Mouse (Mus musculus) stomach, embryonic 14.5 days (tissue): ENCODE results near the gene Il17rb. TPM values are rescaled to one million over a fixed set of nuclear protein-coding genes. Genes with fewer than 3 reads are reported as not detected.

Source experiments
- ATAC-seq: fragments of 200-750 bp; cut with Nextera tagmentation; 2 replicates; pipeline ENCODE4 v1.8.0; 2017; ENCODE audit warnings: low read depth, moderate TSS enrichment; ENCODE audit not compliant: insufficient number of reproducible peaks, insufficient read depth, low FRiP score
- H3K27ac ChIP-seq: fragments of 300-500 bp; sonication (generic); 2 replicates; pipeline ENCODE4 v1.5.1; 2014; ENCODE audit warnings: mild to moderate bottlenecking, low read length, moderate library complexity, mixed read lengths
- H3K27me3 ChIP-seq: fragments of 300-500 bp; sonication (generic); 2 replicates; pipeline ENCODE4 v1.6.1; 2014; ENCODE audit warnings: low read length, control low read depth, mixed read lengths; ENCODE audit not compliant: control insufficient read depth, insufficient read depth
- H3K36me3 ChIP-seq: fragments of 300-500 bp; sonication (generic); 2 replicates; pipeline ENCODE4 v1.6.1; 2014; ENCODE audit warnings: mild to moderate bottlenecking, control low read depth, low read length, moderate library complexity, mixed read lengths; ENCODE audit not compliant: control insufficient read depth, insufficient read depth
- H3K4me1 ChIP-seq: fragments of 300-500 bp; sonication (generic); 2 replicates; pipeline ENCODE4 v1.6.1; 2014; ENCODE audit warnings: low read length, control low read depth, mixed read lengths; ENCODE audit not compliant: control insufficient read depth, insufficient read depth
- H3K4me2 ChIP-seq: fragments of 300-500 bp; sonication (generic); replicated peaks from 2 replicates; pipeline ENCODE4 v1.6.1; 2014; ENCODE audit warnings: low read depth, low read length, control low read depth
- H3K4me3 ChIP-seq: fragments of 300-500 bp; sonication (generic); 2 replicates; pipeline ENCODE4 v1.5.1; 2014; ENCODE audit warnings: low read depth, low read length, control low read depth
- H3K9ac ChIP-seq: fragments of 300-500 bp; sonication (generic); replicated peaks from 2 replicates; pipeline ENCODE4 v1.6.1; 2014; ENCODE audit warnings: low read depth, mild to moderate bottlenecking, control low read depth, low read length, moderate library complexity, mixed read lengths
- H3K9me3 ChIP-seq: fragments of 300-500 bp; sonication (generic); 2 replicates; pipeline ENCODE4 v1.6.1; 2016; ENCODE audit warnings: low read depth, low read length, control low read depth; ENCODE audit not compliant: control insufficient read depth
- WGBS: fragments of 180-500 bp; shearing (Covaris S2); extraction: QIAGEN DNeasy Blood & Tissue Kit; methylation state at CpG from one replicate; pipeline ENCODE4 v1.1.7; 2014; 5-methylcytosine and 5-hydroxymethylcytosine counted together
- polyA plus RNA-seq: library from polyadenylated mRNA; unstranded; fragments of >200 nt; fragmentation: Nextera tagmentation; extraction: Ambion mirVana; gene quantifications from 2 replicates; pipeline ENCODE4 v1.2.1, GENCODE M21; 2014

Gene Il17rb
- polyA plus RNA-seq, 1 experiment from 2014 or later, result 0.94 TPM

DNA sequence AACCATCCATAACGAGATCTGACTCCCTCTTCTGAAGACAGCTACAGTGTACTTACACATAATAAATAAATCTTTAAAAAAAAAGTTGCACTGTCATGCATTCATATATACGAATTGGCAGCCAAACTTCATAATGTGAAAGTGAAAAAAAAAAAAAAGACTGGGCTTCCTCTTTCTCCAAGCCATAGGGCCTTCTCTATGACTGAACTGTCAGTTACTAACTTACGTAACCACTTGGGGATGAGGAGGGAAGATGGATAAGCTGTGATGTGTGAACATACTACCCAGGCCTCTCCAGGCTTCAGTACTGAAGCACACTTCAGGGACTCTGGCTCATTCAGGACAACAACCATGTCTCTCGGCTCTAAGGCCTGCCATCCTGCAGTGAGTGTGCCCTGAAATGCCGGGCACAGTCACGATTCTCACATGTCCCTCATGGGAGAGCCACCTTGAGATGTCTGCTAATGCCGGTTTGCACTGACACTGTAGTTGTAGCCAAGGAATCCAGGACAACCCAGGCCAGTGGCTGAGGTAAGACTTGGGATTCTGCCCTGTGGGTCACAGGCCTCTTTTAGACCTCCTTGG, 34.8 kb upstream of the Il17rb start:
- Histone ChIP-seq H3K4me3 (no peak overlapping the region), H3K27me3 (no peaks in the 10 kb centered on the region), H3K9ac (no peak overlapping the region), H3K4me2 (no peak overlapping the region), H3K4me1 (no peaks in the 10 kb centered on the region), H3K36me3 (peaks cover 5% of the 10 kb centered on the region; the same call in 1 of the 2 replicates), H3K27ac (no peak overlapping the region), H3K9me3 (no peaks in the 10 kb centered on the region)
- WGBS, result 87% methylated on average over 7 of the region's 7 CpGs
- no peak for ATAC-seq

DNA sequence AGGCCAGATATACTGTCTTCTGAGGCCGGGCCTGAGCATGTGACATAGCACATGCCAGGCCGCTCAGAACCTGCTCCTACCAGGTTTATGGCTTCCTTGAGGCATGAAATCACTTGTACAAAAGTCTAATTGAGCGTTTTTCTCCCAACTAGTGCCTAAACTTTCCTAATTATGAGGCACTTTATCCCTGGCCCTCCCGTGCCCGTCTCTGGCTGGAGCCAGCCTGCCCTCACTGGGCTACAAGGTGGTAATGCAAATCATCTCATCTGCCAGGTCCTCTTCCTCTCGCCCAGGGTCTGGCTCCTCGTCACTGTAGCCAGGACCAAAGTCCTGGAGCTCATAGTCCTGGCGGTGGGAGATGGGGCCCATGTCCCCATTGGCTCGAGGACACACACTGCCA, 33.1 kb upstream of the Il17rb start:
- Histone ChIP-seq H3K27ac (no peak overlapping the region), H3K9ac (no peak overlapping the region), H3K4me2 (no peak overlapping the region), H3K9me3 (no peaks in the 10 kb centered on the region), H3K36me3 (peaks cover 5% of the 10 kb centered on the region; the same call in 1 of the 2 replicates), H3K27me3 (no peaks in the 10 kb centered on the region), H3K4me1 (no peaks in the 10 kb centered on the region), H3K4me3 (no peak overlapping the region)
- ATAC-seq, result no peak
- 85% methylated on average over 9 of the region's 9 CpGs for WGBS

DNA sequence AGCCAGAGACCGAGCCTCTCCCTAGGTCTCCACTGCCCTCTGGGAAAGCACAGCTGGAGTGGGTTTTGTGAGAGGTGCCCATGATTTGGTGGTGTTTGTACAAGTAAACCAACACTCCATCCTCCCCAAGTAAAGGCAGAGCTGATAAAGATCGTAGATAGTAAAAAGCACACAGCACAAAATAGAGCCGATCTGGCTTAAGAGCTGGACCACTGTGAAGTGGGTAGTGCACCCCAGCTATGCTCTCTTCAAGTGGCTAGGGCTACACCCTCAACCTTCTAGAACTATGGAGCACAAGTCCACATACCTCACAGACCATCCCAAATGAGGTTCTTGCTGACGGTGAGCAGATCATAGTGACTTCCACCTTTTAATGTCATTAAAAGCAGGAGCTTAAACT, 30.7 kb upstream of the Il17rb start:
- H3K9me3 ChIP-seq, result no peaks in the 10 kb centered on the region
- 60% methylated on average over 4 of the region's 4 CpGs for WGBS
- no peak overlapping the region for H3K27ac ChIP-seq
- no peaks in the 10 kb centered on the region for H3K4me1 ChIP-seq
- no peaks in the 10 kb centered on the region for H3K27me3 ChIP-seq
- H3K4me3 ChIP-seq, result no peak overlapping the region
- H3K4me2 ChIP-seq, result no peak overlapping the region
- peaks cover 5% of the 10 kb centered on the region; the same call in 1 of the 2 replicates for H3K36me3 ChIP-seq
- no peak overlapping the region for H3K9ac ChIP-seq
- ATAC-seq, result no peak

DNA sequence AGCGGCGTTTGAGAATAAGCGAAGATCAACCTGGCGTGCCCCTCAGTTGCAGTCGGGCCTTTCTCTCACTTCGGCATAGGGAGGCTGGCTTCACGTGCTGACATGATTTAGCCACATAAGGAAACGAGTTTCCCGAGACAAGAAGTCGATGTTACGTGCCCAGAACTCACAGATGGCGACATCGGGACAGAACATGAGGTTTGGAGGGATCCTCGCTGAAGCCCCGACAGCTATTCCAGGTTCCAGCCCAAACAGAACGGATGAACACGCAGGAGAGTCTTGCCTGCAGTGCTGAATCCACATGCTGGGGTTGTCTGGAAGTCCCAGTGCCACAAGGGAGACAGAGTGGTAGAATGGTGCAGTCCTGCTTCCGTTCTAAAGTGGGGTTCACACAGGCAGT, 29.7 kb upstream of the Il17rb start:
- Histone ChIP-seq H3K9me3 (no peaks in the 10 kb centered on the region), H3K9ac (no peak overlapping the region), H3K27me3 (no peaks in the 10 kb centered on the region), H3K36me3 (peaks cover 5% of the 10 kb centered on the region; the same call in 1 of the 2 replicates), H3K4me3 (no peak overlapping the region), H3K27ac (no peak overlapping the region), H3K4me1 (no peaks in the 10 kb centered on the region), H3K4me2 (no peak overlapping the region)
- no peak for ATAC-seq
- WGBS, result 90% methylated on average over 18 of the region's 18 CpGs

DNA sequence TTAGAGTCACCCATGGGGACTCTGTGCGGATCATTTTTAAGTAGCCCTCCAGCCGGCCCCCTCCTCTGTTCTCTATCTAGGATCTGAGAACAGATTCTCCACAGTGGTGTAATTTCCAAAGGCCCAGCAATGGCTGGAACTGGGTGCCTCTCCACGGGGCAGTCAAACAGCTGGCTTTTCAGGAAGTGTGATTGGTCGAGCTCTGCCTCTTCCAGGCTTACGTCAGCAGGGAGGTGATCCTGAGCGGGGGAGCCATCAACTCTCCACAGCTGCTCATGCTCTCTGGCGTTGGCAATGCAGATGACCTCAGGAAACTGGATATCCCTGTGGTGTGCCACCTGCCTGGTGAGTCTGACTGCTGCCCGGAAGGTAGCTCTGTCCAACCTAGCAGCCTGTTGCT, 24.7 kb upstream of the Il17rb start:
- Histone ChIP-seq H3K36me3 (no peaks in the 10 kb centered on the region), H3K9me3 (no peaks in the 10 kb centered on the region), H3K4me1 (no peaks in the 10 kb centered on the region), H3K27ac (no peak overlapping the region), H3K9ac (no peak overlapping the region), H3K4me3 (no peak overlapping the region), H3K4me2 (no peak overlapping the region), H3K27me3 (no peaks in the 10 kb centered on the region)
- ATAC-seq, result no peak
- 59% methylated on average over 8 of the region's 8 CpGs for WGBS

DNA sequence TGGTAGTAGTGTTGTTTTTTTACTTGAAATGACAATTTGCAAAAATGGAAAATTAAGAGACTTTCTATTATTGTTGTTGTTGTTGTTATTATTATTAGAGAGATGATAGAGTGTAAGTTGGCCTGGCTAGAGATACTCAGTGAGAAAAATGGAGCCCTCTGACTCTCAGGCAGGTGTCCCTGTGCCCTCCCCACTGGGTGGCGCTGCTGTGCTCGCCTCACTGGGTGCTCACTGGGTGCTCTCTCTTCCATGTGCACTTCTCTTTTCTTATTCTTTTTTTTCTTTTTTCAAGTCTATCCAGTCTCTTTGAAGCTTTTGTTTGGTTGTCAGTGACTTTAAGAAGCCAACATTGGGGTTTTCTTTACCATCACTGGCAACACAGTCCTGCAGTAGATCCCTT, 18.7 kb upstream of the Il17rb start:
- no peaks in the 10 kb centered on the region for H3K27me3 ChIP-seq
- WGBS, result 53% methylated on average over 2 of the region's 2 CpGs
- no peaks in the 10 kb centered on the region for H3K36me3 ChIP-seq
- no peaks in the 10 kb centered on the region for H3K4me1 ChIP-seq
- no peaks in the 10 kb centered on the region for H3K9me3 ChIP-seq
- H3K4me3 ChIP-seq, result no peak overlapping the region
- no peak overlapping the region for H3K4me2 ChIP-seq
- no peak overlapping the region for H3K9ac ChIP-seq
- H3K27ac ChIP-seq, result no peak overlapping the region
- ATAC-seq, result no peak

DNA sequence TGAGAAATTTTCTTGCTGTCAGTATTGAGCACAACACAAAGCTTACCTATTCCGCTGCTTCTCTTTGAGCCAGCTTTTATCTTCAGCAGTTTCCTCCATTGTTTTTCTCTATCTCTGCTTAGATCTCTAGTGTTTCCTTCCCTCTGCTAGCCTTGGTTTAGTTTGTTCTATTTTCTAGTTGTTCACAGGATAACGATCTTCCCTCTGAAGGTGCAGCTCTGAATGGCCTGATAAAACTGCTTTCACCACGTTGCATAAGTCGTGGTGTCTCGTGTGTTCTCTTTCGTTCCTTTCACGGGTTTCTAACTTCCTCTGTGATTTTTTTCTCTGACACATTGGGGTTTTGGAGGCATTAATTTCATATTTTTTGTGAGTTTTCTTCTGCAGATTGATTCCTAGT, 15.7 kb upstream of the Il17rb start:
- WGBS, result 46% methylated on average over 7 of the region's 7 CpGs
- ATAC-seq, result no peak
- Histone ChIP-seq H3K4me1 (no peaks in the 10 kb centered on the region), H3K4me2 (no peak overlapping the region), H3K4me3 (no peak overlapping the region), H3K27ac (no peak overlapping the region), H3K9me3 (no peaks in the 10 kb centered on the region), H3K9ac (no peak overlapping the region), H3K36me3 (no peaks in the 10 kb centered on the region), H3K27me3 (no peaks in the 10 kb centered on the region)

DNA sequence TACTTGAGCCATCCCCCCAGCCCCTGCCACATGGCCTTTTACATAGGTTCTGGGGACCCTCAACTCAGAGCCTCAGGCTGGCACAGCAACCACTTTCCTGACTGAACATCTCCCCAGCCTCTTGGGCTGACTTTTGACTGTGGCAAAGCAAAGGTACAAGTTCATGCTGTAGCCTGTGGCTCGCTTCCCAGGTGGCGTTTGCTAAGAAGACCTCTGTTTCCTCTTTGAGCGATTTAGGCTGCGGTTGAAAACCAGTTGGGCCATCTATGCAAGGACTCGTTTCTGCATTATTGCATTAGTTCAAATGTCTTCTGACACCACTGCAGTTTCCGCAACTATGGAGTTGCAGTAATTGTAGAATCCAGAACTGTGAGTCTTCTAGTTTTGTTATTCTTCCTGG, 13.8 kb upstream of the Il17rb start:
- Histone ChIP-seq H3K27me3 (no peaks in the 10 kb centered on the region), H3K36me3 (no peaks in the 10 kb centered on the region), H3K4me3 (no peak overlapping the region), H3K4me1 (no peaks in the 10 kb centered on the region), H3K9me3 (no peaks in the 10 kb centered on the region), H3K27ac (no peak overlapping the region), H3K9ac (no peak overlapping the region), H3K4me2 (no peak overlapping the region)
- 92% methylated on average over 6 of the region's 6 CpGs for WGBS
- no peak for ATAC-seq
